Mouse (Mus musculus) olfactory bulb, adult 2 months (tissue): ENCODE results near the gene Tmem262.

Source experiments
- CTCF ChIP-seq: fragments of 200-500 bp; IDR thresholded peaks from 2 replicates; pipeline ENCODE4 v1.5.1; 2012; ENCODE audit warnings: low read depth, mild to moderate bottlenecking, low read length, moderate library complexity; ENCODE audit not compliant: insufficient read depth
- POLR2A ChIP-seq: fragments of 200-500 bp; IDR thresholded peaks from 2 replicates; pipeline ENCODE4 v1.6.1; 2012; ENCODE audit warnings: mild to moderate bottlenecking, low read depth, low read length, moderate library complexity; ENCODE audit not compliant: insufficient read depth

- TF ChIP-seq CTCF = no peak
- no peak for TF ChIP-seq POLR2A
These were observed 27.3 kb upstream of the Tmem262 start for GRCm38 (mm10) chr19:6052516-6052915.
